Mouse (Mus musculus): Measurements from ENCODE around the gene Fam72a. TPM values are rescaled to one million over a fixed set of nuclear protein-coding genes. Genes with fewer than 3 reads are reported as not detected.

Fam72a gene
- polyA plus RNA-seq, 2 experiments: 1.3 TPM

- Histone ChIP-seq H3K4me1 (replicated peaks; ENCODE audit: control insufficient read depth in 2 of 2, insufficient read depth in 2 of 2, low read length in 1 of 2) (no peaks in the 10 kb centered on the region; a peak in 1 of 4 replicates), H3K9me3 (ENCODE audit: control insufficient read depth, low read length) (no peaks in the 10 kb centered on the region), H3K27ac (no peak overlapping the region), H3K4me3 (ENCODE audit: insufficient read depth in 1 of 2, low read depth in 2 of 2, low read length in 2 of 2) (no peak overlapping the region), H3K36me3 (replicated peaks; ENCODE audit: control insufficient read depth, insufficient read depth, low read depth) (no peaks in the 10 kb centered on the region), H3K27me3 (ENCODE audit: control insufficient read depth, insufficient read depth, low read length) (no peaks in the 10 kb centered on the region), H3K9ac (replicated peaks) (no peak overlapping the region), H3K4me2 (ENCODE audit: low read depth) (no peak overlapping the region)
- TF ChIP-seq EP300 (IDR thresholded peaks at IDR 0.05; ENCODE audit: low read depth) (no peak), CTCF (IDR thresholded peaks at IDR 0.05; ENCODE audit: low read depth) (no peak)
- no peak for ATAC-seq (ENCODE audit: insufficient read depth)
- 75% methylated on average over 1 of the region's 1 CpGs for WGBS (ENCODE audit: insufficient replicate concordance)
- DNase-seq (ENCODE audit: low read depth in 3 of 3, low spot score in 3 of 3): no peak
Observed at GRCm38 (mm10) chr1:131501681-131502080, 26.0 kb upstream of the Fam72a start.

- no peak overlapping the region for H3K4me3 ChIP-seq (ENCODE audit: insufficient read depth in 1 of 2, low read depth in 2 of 2, low read length in 2 of 2)
- ATAC-seq (ENCODE audit: insufficient read depth) (no peak), DNase-seq (ENCODE audit: low read depth in 3 of 3, low spot score in 3 of 3) (no peak)
- H3K27me3 ChIP-seq (ENCODE audit: control insufficient read depth, insufficient read depth, low read length): no peaks in the 10 kb centered on the region
- no peak overlapping the region for H3K9ac ChIP-seq (replicated peaks)
- no peaks in the 10 kb centered on the region for H3K36me3 ChIP-seq (replicated peaks; ENCODE audit: control insufficient read depth, insufficient read depth, low read depth)
- 0 out of 4 replicates have a peak, but pooled peaks cover 0 to 1% of the 10 kb centered on the region in 2 experiments for H3K4me1 ChIP-seq (replicated peaks; ENCODE audit: control insufficient read depth in 2 of 2, insufficient read depth in 2 of 2, low read length in 1 of 2)
- no peak for TF ChIP-seq EP300 (IDR thresholded peaks at IDR 0.05; ENCODE audit: low read depth)
- TF ChIP-seq CTCF (IDR thresholded peaks at IDR 0.05; ENCODE audit: low read depth): no peak
- no peak overlapping the region for H3K27ac ChIP-seq
- no peak overlapping the region for H3K4me2 ChIP-seq (ENCODE audit: low read depth)
- H3K9me3 ChIP-seq (ENCODE audit: control insufficient read depth, low read length): no peaks in the 10 kb centered on the region
Observed at GRCm38 (mm10) chr1:131511131-131511530, 16.6 kb upstream of the Fam72a start.

- no peak for DNase-seq (ENCODE audit: low read depth in 3 of 3, low spot score in 3 of 3)
- WGBS (ENCODE audit: insufficient replicate concordance): 59% methylated on average over 3 of the region's 3 CpGs
- no peak for TF ChIP-seq CTCF (IDR thresholded peaks at IDR 0.05; ENCODE audit: low read depth)
- TF ChIP-seq EP300 (IDR thresholded peaks at IDR 0.05; ENCODE audit: low read depth): no peak
- H3K27me3 ChIP-seq (ENCODE audit: control insufficient read depth, insufficient read depth, low read length): no peaks in the 10 kb centered on the region
- H3K9ac ChIP-seq (replicated peaks): no peak overlapping the region
- no peaks in the 10 kb centered on the region for H3K9me3 ChIP-seq (ENCODE audit: control insufficient read depth, low read length)
- H3K4me3 ChIP-seq (ENCODE audit: insufficient read depth in 1 of 2, low read depth in 2 of 2, low read length in 2 of 2): no peak overlapping the region
- no peak overlapping the region for H3K27ac ChIP-seq
- no peak overlapping the region for H3K4me2 ChIP-seq (ENCODE audit: low read depth)
- H3K4me1 ChIP-seq (replicated peaks; ENCODE audit: control insufficient read depth in 2 of 2, insufficient read depth in 2 of 2, low read length in 1 of 2): 0 out of 4 replicates have a peak, but pooled peaks cover 0 to 1% of the 10 kb centered on the region in 2 experiments
- H3K36me3 ChIP-seq (replicated peaks; ENCODE audit: control insufficient read depth, insufficient read depth, low read depth): no peaks in the 10 kb centered on the region
- no peak for ATAC-seq (ENCODE audit: insufficient read depth)
Observed at GRCm38 (mm10) chr1:131511661-131512500, 15.8 kb upstream of the Fam72a start.

- WGBS (ENCODE audit: insufficient replicate concordance): 81% methylated on average over 2 of the region's 2 CpGs
- no peak overlapping the region for H3K9ac ChIP-seq (replicated peaks)
- H3K4me3 ChIP-seq (ENCODE audit: insufficient read depth in 1 of 2, low read depth in 2 of 2, low read length in 2 of 2): no peak overlapping the region
- no peaks in the 10 kb centered on the region for H3K36me3 ChIP-seq (replicated peaks; ENCODE audit: control insufficient read depth, insufficient read depth, low read depth)
- ATAC-seq (ENCODE audit: insufficient read depth) (no peak), DNase-seq (ENCODE audit: low read depth in 3 of 3, low spot score in 3 of 3) (no peak)
- H3K27ac ChIP-seq: no peak overlapping the region
- TF ChIP-seq EP300 (IDR thresholded peaks at IDR 0.05; ENCODE audit: low read depth) (no peak), CTCF (IDR thresholded peaks at IDR 0.05; ENCODE audit: low read depth) (no peak)
- 0 out of 4 replicates have a peak, but pooled peaks cover 0 to 1% of the 10 kb centered on the region in 2 experiments for H3K4me1 ChIP-seq (replicated peaks; ENCODE audit: control insufficient read depth in 2 of 2, insufficient read depth in 2 of 2, low read length in 1 of 2)
- H3K4me2 ChIP-seq (ENCODE audit: low read depth): no peak overlapping the region
- H3K9me3 ChIP-seq (ENCODE audit: control insufficient read depth, low read length): no peaks in the 10 kb centered on the region
- H3K27me3 ChIP-seq (ENCODE audit: control insufficient read depth, insufficient read depth, low read length): no peaks in the 10 kb centered on the region
Observed at GRCm38 (mm10) chr1:131513136-131513535, 14.6 kb upstream of the Fam72a start.

GRCm38 (mm10) chr1:131514197-131514596 lies 13.5 kb upstream of the Fam72a start:
- no peak overlapping the region for H3K27ac ChIP-seq
- 0 out of 4 replicates have a peak, but pooled peaks cover 0 to 1% of the 10 kb centered on the region in 2 experiments for H3K4me1 ChIP-seq (replicated peaks; ENCODE audit: control insufficient read depth in 2 of 2, insufficient read depth in 2 of 2, low read length in 1 of 2)

More at GRCm38 (mm10) chr1:131514197-131514596, 13.5 kb upstream of the Fam72a start:
- 50% methylated on average over 1 of the region's 1 CpGs for WGBS (ENCODE audit: insufficient replicate concordance)
- no peak overlapping the region for H3K9ac ChIP-seq (replicated peaks)
- no peak overlapping the region for H3K4me3 ChIP-seq (ENCODE audit: insufficient read depth in 1 of 2, low read depth in 2 of 2, low read length in 2 of 2)
- TF ChIP-seq EP300 (IDR thresholded peaks at IDR 0.05; ENCODE audit: low read depth): no peak
- TF ChIP-seq CTCF (IDR thresholded peaks at IDR 0.05; ENCODE audit: low read depth): no peak
- H3K4me2 ChIP-seq (ENCODE audit: low read depth): no peak overlapping the region
- H3K9me3 ChIP-seq (ENCODE audit: control insufficient read depth, low read length): no peaks in the 10 kb centered on the region
- H3K36me3 ChIP-seq (replicated peaks; ENCODE audit: control insufficient read depth, insufficient read depth, low read depth): no peaks in the 10 kb centered on the region
- ATAC-seq (ENCODE audit: insufficient read depth) (no peak), DNase-seq (ENCODE audit: low read depth in 3 of 3, low spot score in 3 of 3) (no peak)
- H3K27me3 ChIP-seq (ENCODE audit: control insufficient read depth, insufficient read depth, low read length): no peaks in the 10 kb centered on the region

Data from liver, embryonic 14.5 days (tissue).